Mouse (Mus musculus) adrenal gland, postnatal 36 days (tissue): ENCODE measurements around the gene Arrdc1. TPM values are rescaled to one million over a fixed set of nuclear protein-coding genes. Genes with fewer than 3 reads are reported as not detected.

Experiments
- DNase-seq, 2 experiments: peaks; one replicate each; pipeline ENCODE4 v3.0.0; 2021; ENCODE audit warnings: mixed read lengths in 1 of 2
- long read RNA-seq, 2 experiments: library from polyadenylated mRNA; stranded (forward); transcript quantifications; one replicate each; pipeline ENCODE4 v2.0.0; 2021; ENCODE audit warnings: borderline sequencing depth in 2 of 2
- total RNA-seq, 2 experiments: library from RNA; stranded (reverse); gene quantifications; 2 replicates each; pipeline ENCODE4 v1.2.3; 2021

Gene Arrdc1
- 10 to 100 TPM in 1 of 2 experiments, 1 to 10 TPM in 1; 9.7 to 15.0 TPM for total RNA-seq
- long read RNA-seq, experiment 1, transcript Arrdc1-201 (8 exons, 1,666 nt), result major isoform, 12 of 20 reads
- long read RNA-seq, experiment 1, partial matches to known transcripts, result 3 of 20 reads
- long read RNA-seq, experiment 1, other reads (novel, unspliced or antisense), result 5 of 20 reads
- long read RNA-seq, experiment 2, partial matches to known transcripts, result 0 of 3 reads
- long read RNA-seq, experiment 2, other reads (novel, unspliced or antisense), result 0 of 3 reads

DNA sequence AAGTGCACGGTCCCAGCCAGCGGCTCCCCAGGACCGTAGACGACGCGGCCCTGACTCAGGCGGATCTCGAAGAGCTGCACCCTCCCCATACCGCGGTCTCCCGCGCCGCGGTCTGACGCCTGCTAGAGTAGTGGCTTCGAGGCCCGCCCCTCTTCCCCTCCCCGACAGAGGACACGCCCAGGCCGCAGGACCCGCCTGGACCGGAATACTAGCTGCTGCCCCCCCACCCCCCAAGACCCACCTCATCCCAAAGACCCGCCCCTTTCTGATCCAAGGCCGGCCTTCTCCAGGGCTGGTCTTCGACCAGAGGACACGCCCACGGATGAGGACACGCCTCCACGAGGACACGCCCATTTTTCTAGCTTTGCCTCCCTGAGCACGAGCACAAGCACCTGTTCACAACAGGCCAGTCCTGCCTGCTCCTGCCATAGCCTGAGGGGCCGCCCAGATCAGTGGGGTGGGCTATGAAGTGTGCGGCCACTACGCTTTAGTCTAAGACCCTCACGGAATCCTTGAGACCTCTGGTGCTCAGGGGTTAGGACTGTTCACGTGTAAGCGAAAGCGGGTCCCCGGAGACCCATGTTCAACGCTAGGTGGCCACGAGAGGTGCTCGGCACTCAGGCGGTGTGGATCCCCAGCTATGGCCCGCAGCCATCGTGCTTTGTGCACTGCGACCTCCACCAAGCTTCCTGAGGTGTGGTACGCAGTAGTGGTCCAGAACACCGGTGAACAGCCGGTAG, at the start of gene Arrdc1:
Arrdc1 (minus strand) TSS at position 196 of the 740 bp plus-strand sequence.
- peak; percentile 95 for DNase-seq

GRCm38 (mm10) chr2:24976960-24977359, 41.9 kb upstream of the Arrdc1 start:
- DNase-seq, result no peak

GRCm38 (mm10) chr2:24975704-24976297, 40.7 kb upstream of the Arrdc1 start, which contains the start of gene Pnpla7:
TSS of gene Pnpla7 (plus strand) at chr2:24976033.
- DNase-seq, result peak; percentile 91

DNA sequence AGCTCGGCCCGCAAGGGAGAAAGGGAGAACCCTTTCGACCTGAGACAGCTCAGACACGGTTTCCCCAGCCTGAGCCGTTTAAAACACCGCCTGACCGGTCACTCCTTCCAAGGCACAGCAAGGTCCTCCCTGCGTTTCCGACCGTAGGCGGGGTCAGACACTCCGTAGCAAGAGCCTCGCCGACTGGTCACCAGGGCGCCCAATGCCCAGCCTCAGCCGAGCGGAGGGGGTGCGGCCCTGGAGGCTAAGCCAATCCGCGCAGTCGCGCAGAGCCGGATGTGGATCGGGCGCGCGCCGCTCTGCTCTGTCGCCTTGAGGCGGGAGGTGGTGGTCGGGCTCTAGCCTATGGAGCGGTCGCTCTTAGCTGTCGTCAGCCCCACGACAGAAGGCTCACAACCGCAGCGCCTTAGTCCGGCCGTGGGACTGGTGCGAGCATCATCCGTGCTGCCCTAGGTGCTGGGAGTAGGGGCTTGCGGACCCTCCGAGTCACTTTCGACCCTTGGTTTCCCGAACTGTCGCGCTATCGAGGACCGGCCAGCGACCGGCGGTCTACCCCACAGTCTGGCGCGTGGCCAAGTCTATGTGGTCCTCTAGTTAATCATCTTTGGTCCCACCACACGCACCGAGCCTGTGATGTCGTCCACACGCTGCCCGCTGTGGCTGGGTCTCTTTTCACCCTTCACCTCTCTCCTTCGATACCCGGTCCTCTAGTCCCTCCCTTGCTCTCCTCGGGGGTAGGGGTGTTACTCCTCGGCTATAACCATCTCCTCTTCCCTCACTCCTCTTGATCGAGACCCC, 40.1 kb upstream of the Arrdc1 start, which contains the start of gene Mrpl41:
Mrpl41 (minus strand) TSS at position 193 of the 798 bp plus-strand sequence.
- DNase-seq, result peak; percentile 98 to 99

DNA sequence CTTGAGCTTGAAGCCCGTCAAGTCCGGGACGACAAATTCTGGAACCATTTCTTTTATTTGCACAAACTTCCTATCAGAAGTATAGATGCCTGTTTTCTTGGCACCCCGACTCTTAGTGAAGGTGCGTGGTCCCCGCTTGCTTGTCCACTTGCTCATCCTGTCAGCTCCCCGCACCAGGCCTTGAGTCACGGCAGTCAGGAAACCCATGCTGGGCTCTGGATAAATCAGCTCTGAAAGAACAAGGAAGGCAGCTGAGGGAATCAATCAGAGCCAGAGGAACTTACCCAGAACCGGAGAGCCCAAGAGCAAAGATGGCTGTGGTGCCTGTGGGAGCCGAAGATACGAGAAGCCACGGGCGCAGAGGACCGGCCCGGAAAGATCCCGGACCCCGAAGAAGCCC, 39.4 kb upstream of the Arrdc1 start:
- peak; percentile 30 to 41 for DNase-seq

GRCm38 (mm10) chr2:24970386-24970785, 35.3 kb upstream of the Arrdc1 start:
- DNase-seq, result peak in 1 of 2 experiments; percentile 11

DNA sequence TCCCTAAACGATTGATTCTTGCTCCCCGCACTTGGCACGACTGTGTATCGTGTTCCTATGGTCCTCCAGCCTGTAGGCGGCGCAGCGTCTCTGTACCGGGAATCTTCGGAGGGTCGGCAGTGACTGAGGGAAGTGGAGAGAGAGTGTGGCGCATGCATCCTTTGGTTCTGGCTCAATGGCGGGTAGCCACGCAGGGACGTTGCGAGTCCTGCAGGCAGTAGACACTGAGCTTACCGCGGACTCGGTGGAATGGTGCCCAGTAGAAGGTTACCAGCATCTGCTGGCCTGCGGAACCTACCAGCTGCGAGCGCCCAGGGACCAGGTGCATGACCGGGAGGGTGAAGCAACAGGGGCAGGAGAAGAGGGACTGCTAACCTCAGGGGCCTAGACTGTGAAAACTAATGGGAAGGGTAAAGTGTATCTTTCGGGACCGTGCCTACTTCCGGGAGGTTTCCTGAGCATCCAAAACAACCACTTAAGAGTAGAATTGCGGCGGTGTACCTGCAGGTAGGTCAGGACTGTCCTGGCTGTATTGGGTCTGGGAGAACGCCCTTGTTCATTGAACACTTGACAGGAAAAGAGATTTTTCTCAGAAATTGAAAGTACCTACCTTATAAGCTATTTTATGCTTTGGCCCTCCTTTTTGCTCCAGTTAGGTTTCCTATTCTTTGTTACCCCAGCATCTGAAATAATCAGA, 27.4 kb upstream of the Arrdc1 start, which contains the start of gene Dph7:
Dph7 (plus strand) TSS at position 97 of the 697 bp plus-strand sequence.
- peak; percentile 88 to 90 for DNase-seq

GRCm38 (mm10) chr2:24960910-24961309, 25.9 kb upstream of the Arrdc1 start:
- peak; percentile 53 to 71 for DNase-seq

GRCm38 (mm10) chr2:24952537-24953055, 17.5 kb upstream of the Arrdc1 start:
- no peak for DNase-seq

DNA sequence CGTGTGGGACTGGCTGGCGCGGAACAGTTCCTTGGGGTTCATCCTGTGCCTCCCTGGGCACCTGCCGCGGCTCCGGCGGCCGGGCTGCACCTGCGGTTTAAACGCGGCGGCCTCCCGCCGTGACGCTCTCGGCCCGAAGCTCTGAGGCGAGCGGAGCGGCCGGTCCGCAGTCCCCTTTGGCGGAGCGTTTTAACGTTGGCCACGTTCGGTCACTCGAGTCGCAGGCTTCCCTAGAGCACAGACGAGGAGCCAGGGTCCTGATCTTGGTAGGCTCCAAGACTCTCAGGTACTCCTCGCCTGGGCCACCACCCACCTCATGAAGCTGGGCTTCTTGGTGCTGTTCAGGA, 15.1 kb upstream of the Arrdc1 start:
- DNase-seq, result peak in 1 of 2 experiments; percentile 38

DNA sequence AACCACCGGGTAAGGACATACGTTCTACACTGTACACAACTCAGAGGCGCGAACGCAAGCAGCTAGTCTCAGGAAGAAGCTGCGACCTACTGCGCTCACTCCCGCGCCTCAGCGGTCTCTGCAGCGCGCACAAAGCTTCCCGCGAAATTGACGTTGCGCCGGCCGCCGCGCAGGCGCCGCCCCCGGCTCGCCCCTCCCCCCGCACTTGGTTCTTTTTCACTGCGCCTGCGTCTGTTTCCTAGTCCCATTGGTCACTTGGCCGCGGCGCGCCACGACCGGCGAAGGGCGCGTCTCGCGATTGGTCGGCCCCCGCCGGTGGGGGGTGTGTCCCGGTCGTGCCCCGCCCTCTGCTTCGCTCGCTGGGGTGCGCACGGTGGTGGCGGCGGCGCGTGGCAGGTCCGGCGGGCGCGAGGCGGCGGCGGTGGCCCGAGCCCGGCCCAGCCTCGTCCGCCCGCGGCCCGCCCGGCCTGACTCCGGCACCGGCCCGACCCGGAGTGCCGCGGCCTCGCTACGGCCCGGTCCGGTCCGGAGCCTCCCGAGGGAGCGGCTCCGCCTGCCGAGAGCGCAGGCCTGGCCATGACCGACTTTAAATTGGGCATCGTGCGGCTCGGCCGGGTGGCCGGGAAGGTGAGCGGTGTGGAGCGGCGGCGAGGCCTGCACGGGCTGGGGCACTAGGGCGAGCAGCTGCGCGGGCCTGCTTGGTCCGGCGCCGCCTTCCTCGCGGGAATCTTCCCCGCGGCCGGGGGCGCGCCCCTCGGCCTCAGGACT, 14.6 kb upstream of the Arrdc1 start, which contains the start of gene Zmynd19:
Zmynd19 (plus strand) TSS at position 372 of the 768 bp plus-strand sequence.
- DNase-seq, result peak; percentile 99 to 100

DNA sequence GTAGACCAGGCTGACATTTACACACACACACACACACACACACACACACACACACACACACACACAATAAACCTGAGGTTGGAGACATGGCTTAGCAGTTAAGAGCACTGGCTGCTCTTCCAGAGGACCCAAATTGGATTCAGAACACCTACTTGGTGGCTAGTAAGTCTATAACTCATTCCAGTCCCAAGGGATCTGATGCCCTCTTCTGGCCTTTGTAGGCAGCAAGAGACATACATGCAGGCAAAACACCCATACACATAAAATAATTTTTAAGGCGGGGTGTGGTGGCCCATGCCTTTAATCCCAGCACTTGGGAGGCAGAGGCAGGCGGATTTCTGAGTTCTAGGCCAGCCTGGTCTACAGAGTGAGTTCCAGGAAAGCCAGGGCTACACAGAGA, 9.3 kb upstream of the Arrdc1 start:
- peak; percentile 17 to 57 for DNase-seq

DNA sequence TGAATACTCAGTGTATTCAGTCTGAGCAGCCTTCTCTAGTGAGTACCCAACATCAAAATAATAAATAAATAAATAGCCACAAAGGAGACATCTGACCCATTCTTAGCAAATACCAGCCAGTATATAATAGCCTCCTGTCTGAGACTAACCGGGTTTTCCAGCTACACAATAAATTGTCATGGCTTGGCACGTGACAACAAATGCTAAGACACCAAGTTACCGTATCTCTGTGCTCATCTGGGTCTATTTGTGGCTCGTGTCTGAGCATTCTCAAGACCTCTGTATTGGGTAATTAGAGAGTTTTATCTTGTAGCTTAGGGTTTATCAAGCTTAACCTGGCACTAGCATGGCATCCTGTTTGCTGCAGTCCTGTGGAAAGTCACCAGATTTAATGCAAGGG, 7.0 kb upstream of the Arrdc1 start:
- no peak for DNase-seq

DNA sequence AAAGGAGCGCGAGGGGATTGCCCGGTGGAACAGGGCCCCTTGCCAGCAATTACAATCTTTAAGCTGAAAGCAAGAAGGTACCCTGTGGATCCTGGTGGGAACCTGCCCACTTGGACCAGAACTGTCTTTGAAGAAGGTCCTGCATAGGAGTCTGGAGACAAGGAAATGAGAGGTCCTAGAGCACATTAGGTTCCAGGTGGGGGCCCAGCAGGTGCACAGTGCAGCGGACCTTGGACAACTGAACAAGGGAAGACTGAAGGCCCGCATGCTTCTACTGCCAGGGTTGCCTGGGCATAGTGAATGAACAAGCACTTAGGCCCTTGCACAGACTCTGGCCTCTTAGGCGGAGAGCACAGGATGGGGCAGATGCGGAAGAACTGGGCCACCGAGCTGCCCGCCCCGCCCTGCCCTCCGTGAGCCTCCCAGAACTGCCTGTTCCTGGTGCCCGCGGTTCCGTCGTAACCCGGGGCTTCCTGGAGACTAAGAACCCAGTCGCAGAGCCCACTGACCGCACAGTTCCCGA, 550 bp downstream of the Arrdc1 start:
- no peak for DNase-seq

GRCm38 (mm10) chr2:24929593-24929992, 5.5 kb downstream of the Arrdc1 start:
- DNase-seq, result no peak

- no peak for DNase-seq
Observed at GRCm38 (mm10) chr2:24929119-24929518, 5.9 kb downstream of the Arrdc1 start.

DNA sequence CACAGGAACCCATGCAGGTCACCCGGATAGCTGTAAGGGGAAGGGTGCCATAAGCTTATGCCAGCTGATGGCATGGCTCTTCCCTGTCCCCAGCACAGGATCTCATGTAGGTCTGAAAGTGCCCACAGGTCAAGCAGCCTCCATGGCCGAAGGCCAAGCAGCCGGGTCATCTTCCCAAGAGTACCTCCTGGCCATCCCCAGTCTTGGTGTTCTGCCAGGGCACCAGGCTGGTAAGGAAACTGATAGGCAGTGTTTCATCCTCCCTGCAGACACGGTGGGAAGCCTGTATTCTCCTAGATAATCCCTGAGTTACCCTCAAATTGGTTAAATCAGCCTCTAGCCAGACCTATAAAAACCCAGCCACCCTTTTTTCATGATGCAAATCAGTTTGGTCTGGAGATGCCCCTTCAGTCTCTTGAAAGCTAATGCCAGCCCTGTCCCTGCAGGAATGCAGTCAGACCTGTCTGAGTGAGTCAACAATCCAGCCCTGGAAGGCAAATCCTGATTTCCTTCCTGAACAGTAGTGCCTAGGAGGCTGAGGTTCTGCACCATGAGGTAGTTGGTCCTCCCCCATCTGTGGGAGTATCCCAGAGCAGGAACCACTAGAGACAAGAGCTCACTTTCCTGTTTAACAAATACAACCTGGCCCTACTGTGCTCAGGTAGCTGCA, 7.1 kb downstream of the Arrdc1 start:
- peak in 1 of 2 experiments; percentile 16 for DNase-seq

DNA sequence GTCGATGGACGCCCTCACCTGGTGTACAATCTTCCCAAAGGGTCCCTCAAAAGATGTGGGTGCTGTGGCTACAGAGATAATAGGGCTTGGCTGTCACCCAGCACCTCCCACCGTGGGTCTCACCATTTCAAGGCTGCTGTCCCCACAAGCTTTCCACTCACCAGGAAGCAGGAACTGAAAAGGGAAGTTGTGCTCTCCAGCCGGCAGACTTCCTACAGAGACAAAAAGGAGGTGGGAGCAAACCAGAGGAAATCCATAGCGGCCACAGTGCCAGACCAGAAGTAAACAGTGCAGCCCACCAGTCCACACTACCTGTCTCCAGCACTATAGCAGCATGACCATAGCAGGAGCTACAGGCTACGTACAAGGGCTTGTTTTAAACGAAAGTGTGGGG, 8.1 kb downstream of the Arrdc1 start:
- DNase-seq, result no peak

GRCm38 (mm10) chr2:24926345-24926964, 8.6 kb downstream of the Arrdc1 start:
- no peak for DNase-seq
